Mouse (Mus musculus): ENCODE measurements around the gene Rbm7. TPM values are rescaled to one million over a fixed set of nuclear protein-coding genes. Genes with fewer than 3 reads are reported as not detected.
"Not testable (repeated sequence)": the region's sequence is repeated elsewhere in the genome, so short reads cannot be mapped to it uniquely, and the experiment has no call there.

The Rbm7 gene
- polyA plus RNA-seq, 1 experiment: 63.6 TPM

DNA sequence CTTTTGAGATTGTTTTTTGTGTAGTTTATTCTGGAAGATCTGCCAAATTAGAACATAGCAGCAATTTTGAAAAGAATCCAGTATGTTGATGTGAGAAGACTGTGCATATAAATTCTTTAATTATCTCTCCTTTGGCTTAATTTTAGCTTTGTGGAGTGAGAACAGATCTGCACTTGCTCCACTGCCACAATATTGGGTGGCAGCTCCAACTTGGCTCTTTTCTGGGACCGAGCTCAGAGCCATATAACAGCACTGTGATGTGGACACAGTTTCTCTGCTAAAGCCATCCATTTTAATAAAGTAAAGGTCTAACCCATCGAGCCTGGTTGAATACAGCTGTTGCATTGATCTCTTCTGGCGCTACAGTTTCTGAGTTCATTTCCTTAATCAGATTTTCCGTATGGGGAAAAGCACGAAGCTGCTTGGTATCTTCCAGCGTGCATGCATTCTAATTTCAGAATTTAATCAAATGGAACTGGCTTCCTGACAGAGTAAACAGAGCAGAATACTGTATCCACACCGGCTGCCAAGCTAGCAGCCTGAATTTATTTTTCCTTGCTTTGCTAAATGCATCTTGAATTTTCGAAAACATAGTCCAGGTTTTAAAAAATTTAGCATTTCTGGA lies 9.8 kb upstream of the Rbm7 start:
- no peak overlapping the region for H3K4me3 ChIP-seq (ENCODE audit: insufficient read depth, low read depth, low read length)
- H3K27ac ChIP-seq (replicated peaks; ENCODE audit: low read depth, low read length): no peak overlapping the region
- no peaks in the 10 kb centered on the region for H3K4me1 ChIP-seq (ENCODE audit: control insufficient read depth, insufficient read depth, insufficient read length, low read length)

DNA sequence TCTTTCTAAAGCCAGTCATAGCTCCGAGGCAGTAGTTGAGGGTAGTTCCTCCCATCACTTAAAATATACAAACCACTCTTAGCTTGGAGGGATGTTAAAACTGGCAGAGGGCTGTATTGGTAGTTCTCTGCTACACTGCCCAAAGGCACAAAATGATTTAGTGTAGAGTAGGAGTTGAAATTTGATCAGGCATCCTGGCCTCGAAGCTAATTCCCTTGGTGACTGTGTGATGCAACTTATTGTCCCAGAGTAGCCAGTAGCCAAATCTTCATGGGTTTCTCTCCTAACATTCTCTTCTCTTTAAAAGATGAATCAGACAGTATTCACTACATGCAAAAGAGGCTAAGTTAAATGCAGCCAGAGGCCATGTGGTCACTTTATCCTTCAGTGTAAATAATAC lies 7.9 kb upstream of the Rbm7 start:
- no peaks in the 10 kb centered on the region for H3K4me1 ChIP-seq (ENCODE audit: control insufficient read depth, insufficient read depth, insufficient read length, low read length)
- no peak overlapping the region for H3K27ac ChIP-seq (replicated peaks; ENCODE audit: low read depth, low read length)

GRCm38 (mm10) chr9:48501192-48501591 lies 6.1 kb upstream of the Rbm7 start:
- Histone ChIP-seq H3K4me1 (ENCODE audit: control insufficient read depth, insufficient read depth, insufficient read length, low read length) (peaks cover under 1% of the 10 kb centered on the region; the same call in 1 of the 2 replicates), H3K27ac (replicated peaks; ENCODE audit: low read depth, low read length) (no peak overlapping the region), H3K4me3 (ENCODE audit: insufficient read depth, low read depth, low read length) (no peak overlapping the region)

More for the DNA sequence above, 7.9 kb upstream of the Rbm7 start:
- no peak overlapping the region for H3K4me3 ChIP-seq (ENCODE audit: insufficient read depth, low read depth, low read length)

DNA sequence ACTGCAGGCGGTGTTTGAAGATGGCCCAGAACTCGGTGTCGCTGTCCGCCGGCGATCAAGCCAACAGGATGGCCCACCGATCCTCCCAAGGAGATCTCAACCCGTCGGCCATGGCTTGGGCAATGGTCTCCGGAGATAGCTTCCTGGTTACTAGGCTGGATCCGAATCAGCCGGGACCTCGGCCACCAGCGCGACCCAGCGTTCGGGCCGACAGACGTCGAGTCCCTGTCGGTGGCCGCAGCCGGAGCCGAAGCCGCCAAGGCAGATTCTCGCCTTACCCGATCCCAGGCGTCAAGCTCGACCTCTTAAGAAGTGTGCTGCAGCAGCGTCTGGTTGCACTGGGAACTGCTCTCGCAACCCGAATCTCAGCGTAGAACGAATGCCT lies 441 bp upstream of the Rbm7 start:
- Histone ChIP-seq H3K4me1 (ENCODE audit: control insufficient read depth, insufficient read depth, insufficient read length, low read length) (peaks cover 6% of the 10 kb centered on the region; the same call in 1 of the 2 replicates), H3K4me3 (ENCODE audit: insufficient read depth, low read depth, low read length) (peak overlapping the region; percentile 67), H3K27ac (replicated peaks; ENCODE audit: low read depth, low read length) (peak overlapping the region; percentile 91)

GRCm38 (mm10) chr9:48481214-48482134 lies 13.6 kb downstream of the Rbm7 start:
- peak overlapping the region; percentile 15 for H3K27ac ChIP-seq (replicated peaks; ENCODE audit: low read depth, low read length)
- no peaks in the 10 kb centered on the region for H3K4me1 ChIP-seq (ENCODE audit: control insufficient read depth, insufficient read depth, insufficient read length, low read length)
- H3K4me3 ChIP-seq (ENCODE audit: insufficient read depth, low read depth, low read length): peak overlapping the region; percentile 49

DNA sequence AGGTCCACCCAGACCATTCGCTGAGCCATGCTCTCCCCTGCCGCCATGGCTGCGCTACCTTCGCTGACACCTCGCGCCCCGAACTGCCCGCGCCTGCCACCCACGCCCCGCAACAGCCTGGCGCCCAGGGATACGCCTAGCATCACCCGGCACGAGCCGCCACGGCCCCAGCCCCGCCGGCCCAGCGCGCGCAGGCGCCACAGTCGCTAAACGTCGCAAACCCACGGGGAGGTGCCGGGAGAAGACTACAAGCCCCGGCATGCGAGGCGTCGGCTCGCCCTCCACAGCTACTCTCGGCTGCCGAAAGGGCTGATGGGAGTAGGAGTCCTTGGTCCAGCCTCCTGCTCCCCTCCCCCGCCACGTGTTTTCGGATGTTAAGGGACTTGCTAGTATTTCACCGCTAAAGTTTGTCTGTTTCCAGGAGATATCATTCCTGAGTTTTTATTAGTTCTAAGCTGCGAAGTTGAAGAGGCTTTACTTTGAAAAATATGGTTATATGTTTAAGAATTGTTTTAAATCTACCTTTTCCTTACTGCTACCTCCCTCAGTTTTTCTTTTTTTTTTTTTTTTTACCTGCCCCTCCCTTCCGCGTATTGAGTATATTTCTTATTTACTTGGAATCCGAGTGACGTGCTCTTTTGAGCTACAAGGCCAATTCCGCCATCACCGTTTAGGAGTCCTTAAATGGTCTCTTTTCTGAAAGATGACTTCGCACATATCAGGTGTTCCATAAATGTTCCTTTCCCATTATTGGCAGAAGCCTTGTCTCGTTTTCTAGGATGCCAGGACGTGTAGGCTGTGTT lies 14.5 kb downstream of the Rbm7 start, which contains the start of gene Rexo2:
Gene Rexo2, minus strand, starts transcription at position 213 of the 803 bp plus-strand sequence.
- Histone ChIP-seq H3K27ac (replicated peaks; ENCODE audit: low read depth, low read length) (peak within 1 kb of the TSS; percentile 62), H3K4me3 (ENCODE audit: insufficient read depth, low read depth, low read length) (peak within 1 kb of the TSS; percentile 85), H3K4me1 (ENCODE audit: control insufficient read depth, insufficient read depth, insufficient read length, low read length) (no peaks in the 10 kb centered on the region)

- Histone ChIP-seq H3K4me1 (ENCODE audit: control insufficient read depth, insufficient read depth, insufficient read length, low read length) (no peaks in the 10 kb centered on the region), H3K27ac (replicated peaks; ENCODE audit: low read depth, low read length) (peak overlapping the region; percentile 62), H3K4me3 (ENCODE audit: insufficient read depth, low read depth, low read length) (peak overlapping the region; percentile 85)
These were observed 15.2 kb downstream of the Rbm7 start for GRCm38 (mm10) chr9:48479838-48480410.

GRCm38 (mm10) chr9:48478808-48479207 lies 16.3 kb downstream of the Rbm7 start:
- Histone ChIP-seq H3K4me3 (ENCODE audit: insufficient read depth, low read depth, low read length) (no peak overlapping the region), H3K27ac (replicated peaks; ENCODE audit: low read depth, low read length) (no peak overlapping the region), H3K4me1 (ENCODE audit: control insufficient read depth, insufficient read depth, insufficient read length, low read length) (no peaks in the 10 kb centered on the region)

DNA sequence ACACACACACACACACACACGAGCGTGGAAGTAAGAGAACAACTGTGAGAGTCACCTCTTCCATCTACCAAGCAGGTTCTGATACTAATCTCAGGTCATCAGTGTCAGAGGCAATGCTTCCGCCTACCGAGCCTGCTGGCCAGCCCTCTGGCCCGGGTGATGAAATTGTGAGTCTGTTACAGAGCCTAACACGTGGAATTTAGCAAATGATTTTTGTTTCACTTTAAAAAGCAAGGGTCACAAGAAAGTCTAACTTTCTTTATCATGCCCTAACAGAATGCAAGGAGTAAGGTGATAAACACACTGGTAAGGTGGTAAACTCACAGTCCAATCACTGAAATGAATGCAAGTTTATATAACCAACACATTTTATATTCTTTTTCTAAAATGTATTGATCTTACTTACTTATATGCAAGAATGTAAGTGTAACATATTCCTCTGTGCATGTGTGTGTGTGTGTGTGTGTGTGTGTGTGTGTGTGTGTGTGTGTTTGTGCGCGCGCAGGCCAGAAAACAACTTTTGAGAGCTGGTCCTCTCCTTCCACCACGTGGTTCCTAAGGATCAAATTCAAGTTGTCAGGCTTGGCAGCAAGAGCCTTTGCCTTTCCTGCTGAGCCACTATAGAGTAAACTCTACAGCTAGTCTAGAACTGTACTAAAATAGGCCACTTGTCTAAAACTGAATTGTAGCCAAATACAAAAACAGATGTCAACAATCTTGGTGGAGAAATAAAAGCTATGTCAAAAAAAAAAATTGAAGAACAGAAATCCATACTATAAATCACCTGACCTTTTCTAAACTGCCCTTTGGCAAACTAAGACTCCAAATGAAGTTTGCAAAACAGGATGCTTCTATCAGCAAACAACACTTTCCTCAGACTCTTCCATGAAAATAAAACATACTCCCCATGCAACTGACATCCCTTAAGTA lies 18.6 kb downstream of the Rbm7 start:
- no peaks in the 10 kb centered on the region for H3K4me1 ChIP-seq (ENCODE audit: control insufficient read depth, insufficient read depth, insufficient read length, low read length)
- no peak overlapping the region for H3K4me3 ChIP-seq (ENCODE audit: insufficient read depth, low read depth, low read length)
- H3K27ac ChIP-seq (replicated peaks; ENCODE audit: low read depth, low read length): no peak overlapping the region

GRCm38 (mm10) chr9:48474367-48474766 lies 20.7 kb downstream of the Rbm7 start:
- no peaks in the 10 kb centered on the region for H3K4me1 ChIP-seq (ENCODE audit: control insufficient read depth, insufficient read depth, insufficient read length, low read length)
- H3K27ac ChIP-seq (replicated peaks; ENCODE audit: low read depth, low read length): no peak overlapping the region
- H3K4me3 ChIP-seq (ENCODE audit: insufficient read depth, low read depth, low read length): no peak overlapping the region

GRCm38 (mm10) chr9:48473131-48473530 lies 22.0 kb downstream of the Rbm7 start:
- Histone ChIP-seq H3K4me3 (ENCODE audit: insufficient read depth, low read depth, low read length) (no peak overlapping the region), H3K4me1 (ENCODE audit: control insufficient read depth, insufficient read depth, insufficient read length, low read length) (no peaks in the 10 kb centered on the region), H3K27ac (replicated peaks; ENCODE audit: low read depth, low read length) (no peak overlapping the region)

DNA sequence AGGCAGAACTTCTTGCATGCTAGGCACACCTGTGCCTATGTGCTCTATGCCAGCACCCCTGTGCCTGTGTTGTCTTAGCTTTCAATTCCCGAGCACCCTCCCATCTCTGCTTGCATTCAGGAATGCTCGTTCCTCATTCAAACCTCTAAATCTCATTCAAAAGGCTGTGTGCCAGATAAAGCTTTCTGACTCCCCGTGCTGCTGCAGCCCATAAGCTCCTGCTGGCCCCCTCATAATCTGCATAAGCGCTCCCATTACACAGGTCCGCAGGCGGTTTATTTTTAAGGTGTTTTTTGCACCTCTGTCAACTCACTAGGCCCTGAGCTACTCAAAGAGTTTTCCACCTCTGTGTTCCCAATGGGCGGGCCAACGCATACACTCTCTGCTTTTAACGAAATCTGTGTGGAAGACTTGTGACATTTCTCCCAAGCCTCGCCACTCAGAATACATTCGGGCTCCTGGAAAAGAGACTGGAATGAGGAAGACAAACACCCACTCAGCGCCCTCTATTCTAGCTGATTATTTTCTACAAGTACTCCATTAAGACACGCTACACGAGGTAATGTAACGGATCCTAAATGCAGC lies 22.6 kb downstream of the Rbm7 start:
- H3K4me3 ChIP-seq (ENCODE audit: insufficient read depth, low read depth, low read length): no peak overlapping the region
- no peak overlapping the region for H3K27ac ChIP-seq (replicated peaks; ENCODE audit: low read depth, low read length)
- no peaks in the 10 kb centered on the region for H3K4me1 ChIP-seq (ENCODE audit: control insufficient read depth, insufficient read depth, insufficient read length, low read length)

- H3K4me3 ChIP-seq (ENCODE audit: insufficient read depth, low read depth, low read length); H3K27ac ChIP-seq (replicated peaks; ENCODE audit: low read depth, low read length); H3K4me1 ChIP-seq (ENCODE audit: control insufficient read depth, insufficient read depth, insufficient read length, low read length): not testable (repeated sequence)
These were observed 27.6 kb downstream of the Rbm7 start for GRCm38 (mm10) chr9:48467471-48467870.

DNA sequence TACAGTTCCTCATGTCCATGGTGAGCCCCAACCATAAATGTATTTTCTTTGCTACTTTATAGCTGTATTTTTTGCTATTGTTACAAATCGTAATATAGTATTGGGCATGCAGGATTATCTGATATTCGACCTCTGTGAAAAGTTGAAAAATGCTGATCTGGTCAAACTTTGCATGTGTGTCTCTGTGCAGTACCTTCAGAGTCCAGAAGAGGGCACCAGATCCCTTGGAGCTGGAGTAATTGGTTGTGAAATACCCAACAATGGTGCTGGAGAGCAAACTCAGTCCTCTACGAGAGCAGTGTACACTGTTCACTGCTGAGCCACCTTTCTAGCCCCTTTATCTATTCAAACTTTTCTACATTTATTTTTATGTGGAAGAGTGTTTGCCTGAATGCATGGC lies 28.3 kb downstream of the Rbm7 start:
- H3K27ac ChIP-seq (replicated peaks; ENCODE audit: low read depth, low read length): no peak overlapping the region
- no peaks in the 10 kb centered on the region for H3K4me1 ChIP-seq (ENCODE audit: control insufficient read depth, insufficient read depth, insufficient read length, low read length)

More for the DNA sequence above, 28.3 kb downstream of the Rbm7 start:
- no peak overlapping the region for H3K4me3 ChIP-seq (ENCODE audit: insufficient read depth, low read depth, low read length)

Data from brown adipose tissue, adult 24 weeks (tissue).